Mouse (Mus musculus): Measurements from ENCODE around the gene Grm7.

DNA sequence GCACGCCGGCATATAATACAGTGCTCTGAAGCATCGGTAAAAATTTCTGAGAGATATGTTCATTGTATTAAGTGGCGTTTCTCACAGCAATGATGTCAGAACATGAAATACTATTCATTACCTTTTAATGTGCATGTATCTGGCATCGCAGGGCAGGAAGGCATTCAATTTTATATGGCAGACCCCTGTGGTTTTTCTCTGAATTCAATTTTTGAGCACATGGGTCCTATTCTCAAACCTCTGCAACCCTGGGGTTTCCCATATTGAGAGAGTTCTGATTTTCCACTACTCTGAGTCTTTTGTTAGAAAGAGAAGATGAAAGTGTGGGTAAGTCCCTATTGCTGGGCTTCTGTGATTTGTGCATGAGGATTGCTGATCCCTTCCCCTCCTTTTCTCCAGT lies 110.5 kb downstream of the Grm7 start:
- TF ChIP-seq POLR2A (IDR thresholded peaks at IDR 0.05; ENCODE audit: low read depth, low read length) (no peak), CTCF (IDR thresholded peaks at IDR 0.05; ENCODE audit: borderline replicate concordance, insufficient read depth, low read length) (no peak)
